Mouse (Mus musculus): ENCODE measurements around the gene Pmf1.
"Not testable (repeated sequence)": the region's sequence is repeated elsewhere in the genome, so short reads cannot be mapped to it uniquely, and the experiment has no call there.

GRCm38 (mm10) chr3:88378599-88378998 lies 31.5 kb downstream of the Pmf1 start, which contains the start of gene Bglap2:
- TF ChIP-seq CTCF (IDR thresholded peaks at IDR 0.05; ENCODE audit: borderline replicate concordance, control insufficient read depth, extremely low read depth, insufficient read depth, low read length, poor library complexity); POLR2A (IDR thresholded peaks at IDR 0.05; ENCODE audit: control insufficient read depth, extremely low read depth, insufficient read depth, low read length, poor library complexity): not testable (repeated sequence)
